Mouse (Mus musculus) thymus, postnatal 0 days (tissue): ENCODE data around the gene Tmem239. TPM values are rescaled to one million over a fixed set of nuclear protein-coding genes. Genes with fewer than 3 reads are reported as not detected.
"Not testable (repeated sequence)": the region's sequence is repeated elsewhere in the genome, so short reads cannot be mapped to it uniquely, and the experiment has no call there.

ENCODE experiments used
- DNase-seq: peaks from one replicate; pipeline ENCODE4 v3.0.0-alpha.2; 2015; ENCODE audit warnings: low spot score
- polyA plus RNA-seq: library from polyadenylated mRNA; unstranded; fragments of >200 nt; fragmentation: Nextera tagmentation; extraction: Ambion mirVana; gene quantifications from 2 replicates; pipeline ENCODE4 v1.2.1, GENCODE M21; 2015

Tmem239 gene
- polyA plus RNA-seq, result not detected in 2 replicates

DNA sequence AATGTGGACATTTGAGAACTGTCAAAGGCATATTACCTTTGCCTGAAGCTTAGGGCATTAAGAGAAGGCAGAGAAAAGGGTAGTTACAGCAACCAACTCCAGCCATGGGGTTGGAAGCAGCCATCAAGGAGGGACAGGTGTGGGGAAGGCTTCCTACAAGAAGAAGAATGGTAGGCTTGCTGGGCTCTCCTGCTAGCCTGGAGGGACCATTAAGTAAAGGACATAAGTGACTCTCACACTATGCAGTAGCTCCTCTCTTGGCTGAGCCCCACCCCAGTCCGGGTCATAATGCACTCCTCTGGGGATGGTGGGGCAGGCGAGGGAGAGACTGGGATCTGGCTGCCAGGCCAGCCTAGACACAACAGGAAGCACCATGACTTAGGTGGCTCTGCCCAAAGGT, at the start of gene Tmem239:
Tmem239 (plus strand) TSS at position 301 of the 400 bp plus-strand sequence.
- DNase-seq, result no peak

DNA sequence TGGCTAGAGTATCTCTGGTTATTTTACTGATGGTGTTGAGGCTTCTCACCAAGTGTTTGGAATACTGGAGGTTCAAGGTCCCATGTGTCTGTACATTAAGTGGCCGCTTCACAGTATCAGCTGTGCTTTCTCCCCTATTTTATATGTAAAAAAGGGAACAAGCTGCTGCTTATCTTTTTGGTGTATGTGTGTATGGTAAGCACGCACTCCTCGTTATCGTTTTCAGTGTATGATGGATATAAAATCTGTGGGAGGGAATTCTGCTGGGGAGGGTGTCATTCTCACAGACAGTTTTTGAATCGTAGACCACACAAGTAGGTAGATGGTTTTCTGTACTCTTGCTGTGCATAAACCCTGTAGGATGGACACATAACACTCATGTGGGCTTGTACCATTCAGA, 48.7 kb upstream of the Tmem239 start:
- DNase-seq, result no peak

DNA sequence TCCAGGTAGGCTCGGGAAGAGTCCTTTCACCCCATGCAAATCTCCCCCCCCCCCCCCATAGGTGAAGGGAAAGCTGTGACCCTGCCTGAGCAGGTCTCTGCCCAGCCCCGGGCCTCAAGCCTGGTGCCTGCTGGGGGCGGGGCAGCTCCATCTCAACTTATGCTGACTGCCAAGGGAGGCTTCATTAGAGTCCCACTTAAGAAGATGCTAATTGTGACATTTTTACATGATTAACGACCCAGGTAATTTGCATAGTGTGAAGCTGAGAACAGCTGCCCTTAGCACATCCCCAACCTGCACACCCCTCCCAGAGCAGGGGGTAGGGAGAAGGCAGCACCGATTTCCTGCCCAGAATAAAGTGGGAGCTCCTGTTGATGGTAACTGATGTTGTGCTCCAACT, 47.4 kb upstream of the Tmem239 start:
- DNase-seq, result no peak

DNA sequence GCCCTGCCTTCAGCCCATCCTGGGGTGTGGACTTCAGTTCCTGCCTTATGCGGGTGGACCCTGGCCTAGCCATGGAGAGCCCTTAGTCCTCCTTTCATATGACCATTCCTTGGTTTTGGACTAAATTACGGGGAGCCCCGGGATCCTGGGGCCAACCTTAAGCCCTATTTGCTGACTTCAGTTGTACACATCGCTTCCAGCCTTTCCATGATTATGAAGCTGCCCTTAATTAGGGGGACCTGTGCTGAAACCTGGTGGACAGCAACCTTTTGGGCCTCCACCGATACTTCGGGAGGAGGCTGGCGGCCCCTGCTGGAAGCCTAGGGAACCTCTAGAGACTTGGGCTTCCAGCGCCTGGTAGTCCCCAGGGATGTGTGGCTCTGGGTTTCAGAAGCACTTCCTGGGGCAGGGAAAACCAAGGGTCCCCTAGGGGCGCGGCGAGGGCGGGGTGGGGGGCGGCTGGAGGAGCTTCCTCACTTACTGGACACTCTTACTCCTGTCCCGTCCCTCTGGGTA, 43.7 kb upstream of the Tmem239 start:
- peak; percentile 23 for DNase-seq

DNA sequence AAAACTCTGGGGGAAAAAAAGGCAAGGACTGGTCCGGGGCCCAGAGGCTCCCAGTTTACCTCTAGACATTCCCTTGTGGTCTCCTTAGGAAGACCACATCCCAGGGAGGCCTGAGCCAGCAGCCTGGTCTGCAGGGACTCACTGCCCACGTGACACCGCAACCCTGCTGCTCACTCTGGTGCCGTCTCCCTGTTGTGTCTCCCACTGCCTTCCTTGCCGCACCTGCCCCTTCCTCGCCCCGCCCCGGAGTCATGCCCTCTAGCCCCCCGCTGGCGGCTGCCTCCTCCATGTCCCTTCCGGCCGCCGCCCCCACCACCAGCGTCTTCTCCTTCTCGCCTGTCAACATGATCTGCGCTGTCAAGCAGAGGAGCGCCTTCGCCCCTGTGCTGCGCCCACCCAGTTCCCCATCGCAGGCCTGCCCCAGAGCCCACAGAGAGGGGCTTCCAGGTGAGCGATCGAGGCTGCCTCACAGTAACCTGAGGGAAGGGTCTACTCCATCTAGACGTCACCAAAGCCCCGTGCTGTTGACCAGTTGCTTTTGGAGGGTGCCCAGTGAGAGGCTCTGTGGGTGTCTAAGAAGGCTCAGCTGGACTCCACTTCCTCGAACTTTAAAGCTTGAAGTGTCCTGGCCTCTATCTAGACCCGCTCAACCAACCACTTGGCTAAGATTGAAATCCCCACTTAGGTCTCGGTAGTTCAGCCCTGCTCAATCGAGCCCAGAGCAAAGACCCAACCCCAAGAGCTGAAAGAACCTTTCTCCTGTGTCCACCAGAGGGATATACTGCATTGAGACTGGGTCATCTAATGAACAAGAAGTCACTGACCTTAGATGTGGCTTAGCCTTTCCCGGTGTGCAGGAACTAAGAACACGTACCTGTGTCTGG, 40.8 kb upstream of the Tmem239 start:
- DNase-seq, result peak; percentile 14

DNA sequence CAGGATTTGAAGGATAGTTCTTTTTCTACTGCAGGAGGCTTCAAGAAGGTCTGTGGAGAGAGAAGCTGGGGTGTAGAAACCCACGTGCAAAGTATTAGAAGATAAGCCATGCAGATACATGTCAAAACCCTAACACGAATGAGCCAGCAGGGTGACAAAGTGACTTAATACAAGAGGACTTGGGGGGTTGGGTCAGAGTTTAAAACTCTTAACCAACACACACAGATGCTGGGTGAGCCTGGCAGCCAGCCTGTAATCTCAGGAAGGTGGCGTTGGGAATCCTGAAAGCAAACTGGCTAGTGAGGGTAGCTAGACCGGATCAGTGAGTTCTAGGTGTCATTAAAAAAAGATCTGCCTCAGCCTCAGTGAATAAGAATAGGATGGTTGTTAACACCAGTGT, 38.9 kb upstream of the Tmem239 start:
- no peak for DNase-seq

DNA sequence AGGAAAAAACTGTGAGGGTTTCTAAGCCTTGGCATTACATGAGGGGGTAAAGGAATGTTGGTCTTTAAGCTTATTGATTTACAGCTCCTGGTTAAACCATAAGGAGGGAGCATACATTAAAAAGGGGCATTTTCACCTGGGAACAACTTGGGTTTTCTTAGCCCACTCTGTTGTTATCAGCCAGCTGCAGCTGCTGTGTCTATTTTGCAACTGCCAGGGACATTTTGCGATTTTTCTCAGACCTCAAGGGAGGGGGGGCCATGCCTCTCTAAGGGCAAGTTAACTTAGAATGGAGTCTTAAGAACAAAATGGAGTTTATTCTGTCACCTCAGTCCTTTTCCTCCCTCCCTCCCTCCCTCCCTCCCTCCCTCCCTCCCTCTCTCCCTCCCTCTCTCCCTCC, 33.3 kb upstream of the Tmem239 start:
- DNase-seq, result not testable (repeated sequence)

DNA sequence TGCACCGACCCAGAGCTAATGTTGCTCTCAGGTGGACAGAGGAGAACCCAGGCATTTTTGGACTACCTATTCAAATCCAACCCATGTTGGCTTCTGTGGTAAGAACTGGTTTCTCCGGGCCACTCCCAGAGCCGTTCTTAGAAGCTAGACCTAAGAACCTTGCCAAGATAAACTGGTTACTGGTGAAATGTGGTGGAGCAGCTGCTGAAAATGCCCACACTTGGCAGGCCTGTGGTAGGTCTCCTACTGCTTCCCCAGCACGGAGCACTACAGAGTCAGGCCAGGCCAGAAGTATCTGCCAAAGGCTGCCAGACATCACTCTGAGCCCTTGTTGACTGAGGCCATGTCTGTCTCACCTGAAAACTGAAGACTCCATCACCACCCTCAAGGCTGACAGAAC, 31.3 kb upstream of the Tmem239 start:
- no peak for DNase-seq

DNA sequence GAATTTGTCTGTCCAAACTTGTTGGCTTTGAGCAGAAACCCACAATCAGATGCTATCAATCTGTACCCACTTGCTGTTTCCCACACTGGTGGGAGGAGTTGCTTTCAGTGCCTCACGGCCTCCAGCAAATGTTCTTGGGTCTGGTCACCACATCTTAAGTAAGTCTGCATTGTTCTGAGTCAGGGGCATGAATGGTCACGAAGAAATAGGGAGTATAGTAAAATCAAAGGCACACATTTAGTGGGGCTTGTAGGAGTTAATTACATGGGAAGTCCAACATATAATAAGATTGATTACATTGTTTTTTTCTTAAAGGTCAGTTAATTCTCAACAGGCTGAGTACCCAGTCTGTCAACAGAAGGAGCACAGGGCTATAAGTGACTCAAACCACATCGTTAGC, 23.1 kb upstream of the Tmem239 start:
- no peak for DNase-seq

DNA sequence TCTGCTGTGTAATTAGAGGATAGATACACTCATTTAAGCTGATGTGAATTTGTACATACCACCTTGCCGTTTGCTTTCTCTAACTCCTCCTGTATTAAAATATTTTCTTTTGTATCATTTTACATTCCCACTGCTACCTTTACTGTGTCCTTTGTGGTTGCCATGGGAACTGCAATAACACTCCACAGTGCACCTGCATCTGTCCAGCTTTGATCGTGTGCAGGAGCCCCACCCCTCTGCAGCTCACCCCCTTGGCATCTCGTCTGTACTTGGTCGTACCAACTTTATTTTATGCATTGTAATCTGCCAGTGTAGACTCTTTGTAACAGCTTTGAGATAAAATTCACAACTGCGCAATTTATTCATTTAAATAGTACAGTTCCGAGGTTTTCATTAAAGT, 22.4 kb upstream of the Tmem239 start:
- DNase-seq, result peak; percentile 54

DNA sequence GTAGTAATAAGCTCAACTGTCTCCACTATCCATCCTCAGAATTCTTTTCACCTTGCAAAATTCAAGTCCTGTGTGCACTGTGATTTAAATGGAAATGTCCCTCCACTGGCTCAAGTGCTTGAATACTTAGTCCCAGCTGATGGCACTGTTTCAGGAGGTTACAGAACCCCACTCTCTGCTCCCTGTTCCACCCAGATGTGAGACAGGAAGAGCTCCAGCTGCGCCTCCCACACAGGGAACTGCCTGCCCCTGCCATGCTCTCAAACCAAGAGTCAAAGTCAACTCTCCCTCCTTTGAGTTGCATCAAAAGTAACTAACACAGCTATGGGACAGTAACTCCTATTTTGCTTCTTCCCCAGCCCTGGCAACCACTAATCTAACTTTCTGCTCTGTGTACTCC, 20.1 kb upstream of the Tmem239 start:
- no peak for DNase-seq

DNA sequence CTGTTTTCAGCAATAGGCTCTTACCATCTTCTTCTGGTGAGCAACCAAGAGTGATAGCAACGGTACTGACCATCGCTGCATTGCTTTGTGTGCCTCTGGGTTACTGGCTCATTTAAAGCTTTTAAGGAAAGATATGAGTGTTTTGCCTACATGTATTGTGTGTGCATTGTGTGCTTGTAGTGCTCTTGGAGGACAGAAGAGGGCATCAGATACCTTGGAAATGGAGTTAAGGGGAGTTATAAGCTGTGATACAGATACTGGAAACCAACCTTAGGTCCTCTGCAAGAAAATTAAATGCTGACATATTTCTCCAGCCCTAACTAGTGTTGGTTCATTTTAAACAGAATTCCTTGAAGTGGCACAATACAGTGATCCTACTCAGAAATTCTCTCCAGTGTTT, 17.5 kb upstream of the Tmem239 start:
- DNase-seq, result peak; percentile 62

DNA sequence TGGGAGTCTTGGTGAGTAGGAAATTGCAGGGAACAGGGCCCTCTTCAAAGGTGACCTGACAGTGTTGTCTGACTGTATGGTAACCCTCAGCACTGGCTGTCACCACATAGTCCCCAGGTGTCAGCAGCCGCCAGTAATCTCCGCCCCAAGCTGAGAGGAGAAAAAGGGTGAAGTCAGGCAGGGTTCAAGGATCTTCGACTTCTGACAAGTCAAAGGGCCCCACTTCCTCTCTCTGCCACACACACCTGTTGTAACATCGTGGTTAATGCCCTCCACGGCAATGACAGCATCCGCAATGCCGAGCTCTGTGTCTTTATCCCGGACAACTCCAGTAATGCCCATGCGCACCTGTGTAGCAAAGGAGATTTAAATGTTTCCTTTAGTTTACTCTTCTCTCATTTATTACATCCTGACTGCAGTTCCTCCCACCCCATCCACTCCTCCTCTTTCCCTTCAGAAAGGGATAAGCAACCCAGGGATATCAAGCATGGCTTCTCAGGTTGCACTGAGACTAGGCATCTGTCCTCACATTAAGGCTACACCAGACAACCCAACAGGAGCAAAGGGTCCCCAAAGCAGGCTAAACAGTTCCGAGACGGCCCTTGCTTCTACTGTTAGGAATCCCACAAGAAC, 15.2 kb upstream of the Tmem239 start:
- peak; percentile 88 for DNase-seq

DNA sequence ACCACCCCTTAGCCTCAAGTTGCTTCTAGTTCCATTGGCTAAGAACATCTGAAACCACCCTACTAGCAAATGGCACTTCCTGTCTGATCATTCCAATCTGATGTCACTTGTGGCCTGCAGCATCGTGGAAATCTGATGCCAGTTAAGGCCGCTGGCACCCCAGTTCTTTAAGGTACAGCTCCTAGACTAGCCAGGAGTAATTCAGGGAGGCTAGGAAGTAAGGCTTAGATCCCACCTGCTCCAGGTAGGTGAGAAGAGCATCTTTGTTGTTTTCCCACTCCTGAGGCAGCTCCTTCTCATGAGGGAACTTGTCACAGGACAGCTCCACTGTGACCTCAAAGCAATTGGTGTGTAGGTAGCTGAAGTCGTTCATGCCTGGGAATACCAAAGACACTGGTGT, 13.4 kb upstream of the Tmem239 start:
- no peak for DNase-seq

DNA sequence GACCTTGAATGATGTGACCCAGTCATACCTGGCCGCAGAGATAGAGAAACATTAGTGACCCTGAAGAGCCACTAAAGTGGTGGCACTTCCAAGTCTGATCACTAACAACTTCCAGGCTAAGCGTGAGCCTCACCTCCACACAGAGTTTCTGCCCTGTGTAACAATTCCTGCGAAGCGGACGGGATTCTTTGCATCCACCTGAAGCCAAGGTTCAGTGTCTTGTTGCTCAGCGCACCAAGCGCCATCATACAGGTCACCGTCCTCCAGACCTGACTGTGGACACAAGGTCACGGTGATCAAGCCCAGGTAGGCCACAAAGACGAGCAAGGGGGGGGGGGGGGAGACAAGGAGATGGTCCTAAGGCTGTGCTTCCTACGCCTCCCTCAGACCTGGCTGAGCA, 10.6 kb upstream of the Tmem239 start:
- DNase-seq, result no peak

DNA sequence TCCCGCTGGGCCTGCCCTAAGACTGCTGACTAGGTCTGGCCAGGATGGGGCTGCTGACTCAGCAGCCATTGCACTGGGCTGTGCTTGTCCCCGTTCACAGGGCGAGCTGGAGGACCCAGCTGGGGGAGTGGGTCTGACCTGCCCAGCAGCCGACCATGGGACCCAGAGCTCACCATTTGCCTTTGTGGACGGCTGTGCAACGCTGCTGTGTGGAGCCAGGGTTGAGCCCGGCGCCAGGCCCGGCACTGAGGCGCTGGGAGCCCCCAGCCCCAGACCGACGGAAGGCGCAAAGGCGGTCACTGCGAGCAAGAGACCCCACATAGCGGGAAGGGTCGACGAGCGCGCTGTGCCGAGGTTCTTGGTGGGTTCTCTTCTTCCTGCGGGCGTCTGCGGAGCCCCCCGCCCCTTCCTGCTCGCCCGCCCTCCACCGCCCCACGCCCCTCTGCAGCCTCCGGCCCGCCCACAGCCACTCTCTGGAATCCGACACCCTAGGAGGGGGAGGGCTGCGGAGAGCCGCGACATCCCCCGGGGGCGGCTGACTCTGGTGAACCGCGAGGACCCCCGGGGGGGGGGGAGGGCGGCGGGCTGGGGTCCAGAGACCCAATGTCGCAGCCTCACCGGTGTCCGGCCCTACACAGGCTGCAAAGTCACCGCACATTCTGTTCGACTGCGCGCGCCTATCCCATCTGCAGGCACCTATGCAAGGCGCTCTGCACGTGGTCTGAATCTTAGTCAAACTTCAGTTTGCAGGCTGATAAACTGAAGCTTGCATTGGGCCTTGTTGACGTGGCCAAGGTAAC, 8.9 kb upstream of the Tmem239 start, which contains the start of gene Cpxm1:
Cpxm1 (minus strand) TSS at position 389 of the 800 bp plus-strand sequence.
- DNase-seq, result peak; percentile 35

DNA sequence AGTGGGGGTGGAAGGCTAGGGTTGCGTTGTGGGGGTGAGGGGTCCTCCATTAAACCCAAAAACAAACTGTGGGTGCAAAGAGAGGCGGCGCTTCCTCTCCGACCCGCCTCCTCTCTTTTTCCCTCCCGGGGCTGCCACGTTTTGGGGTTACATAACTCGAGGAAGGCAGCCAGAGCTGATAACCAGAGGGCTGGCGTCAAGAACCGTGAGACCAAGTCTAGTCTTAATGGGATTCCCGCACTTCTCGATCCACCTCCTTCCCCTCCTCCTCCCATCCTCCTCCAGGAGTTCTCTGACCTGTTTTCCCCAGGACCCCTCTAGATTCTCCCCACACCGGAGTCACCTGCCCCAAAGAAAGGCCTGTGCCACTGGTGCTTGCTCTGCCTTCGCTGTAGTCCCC, 8.2 kb upstream of the Tmem239 start:
- DNase-seq, result no peak

DNA sequence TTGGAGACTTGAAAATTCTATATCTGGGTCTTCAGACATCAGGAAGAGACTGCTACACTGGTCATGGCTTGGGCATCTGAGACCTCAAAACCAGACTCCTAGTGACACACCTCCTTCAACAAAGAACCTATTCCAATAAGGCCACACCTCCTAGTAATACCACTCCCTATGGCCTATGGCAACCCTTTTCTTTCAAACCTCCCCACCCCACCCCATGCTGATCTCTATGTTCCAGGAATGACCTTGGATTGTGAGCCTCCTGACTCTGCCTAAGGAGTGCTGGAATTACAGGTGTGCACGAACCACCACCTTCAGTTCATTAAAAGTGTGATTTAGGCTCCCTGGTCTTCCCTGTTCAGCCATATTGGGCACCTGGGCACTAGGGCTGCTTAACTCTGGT, 6.2 kb upstream of the Tmem239 start:
- no peak for DNase-seq

DNA sequence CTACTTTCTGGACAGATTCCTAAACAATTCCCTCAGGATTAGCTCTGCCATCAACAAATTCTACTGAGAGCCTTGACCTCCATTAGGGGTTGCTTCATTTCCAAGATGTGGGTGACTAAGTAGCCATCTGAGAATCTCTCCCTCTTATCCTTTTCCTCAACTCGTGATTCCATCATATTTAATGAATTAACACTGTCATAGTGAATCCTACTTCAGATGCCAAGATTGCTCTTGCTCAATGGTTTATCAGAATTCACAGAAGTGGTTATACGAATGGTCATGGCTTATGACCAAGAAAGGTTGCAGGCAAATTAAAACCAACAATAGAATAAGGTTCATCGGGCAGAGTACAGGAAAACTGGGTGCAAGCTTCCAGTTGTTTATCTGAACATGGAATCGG, 4.4 kb upstream of the Tmem239 start:
- DNase-seq, result no peak

DNA sequence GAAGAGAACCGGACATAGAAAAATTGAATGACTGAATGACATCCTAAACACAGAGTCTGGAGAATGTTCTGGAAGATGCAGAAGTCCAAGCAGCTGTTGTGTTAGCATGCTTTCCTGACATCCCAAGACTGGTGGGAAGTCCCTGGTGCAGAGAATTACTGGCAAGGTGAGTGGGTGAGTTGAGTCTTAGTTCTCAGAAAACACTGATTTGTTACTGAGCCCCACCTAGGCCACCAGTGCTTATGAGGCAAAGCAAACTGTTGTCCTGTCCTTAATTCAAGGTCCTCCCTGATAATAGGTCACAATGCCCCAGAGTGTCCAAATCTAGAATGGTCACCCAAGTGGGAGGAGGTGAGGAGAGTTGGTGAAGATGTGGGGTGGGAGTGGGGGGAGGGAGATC, 1.3 kb upstream of the Tmem239 start, which contains the start of the genes Gm28372 and 1700020A23Rik:
Gm28372 (plus strand) TSS at position 301 of the 400 bp plus-strand sequence.
1700020A23Rik (plus strand) TSS at position 321 of the 400 bp plus-strand sequence.
- no peak for DNase-seq

DNA sequence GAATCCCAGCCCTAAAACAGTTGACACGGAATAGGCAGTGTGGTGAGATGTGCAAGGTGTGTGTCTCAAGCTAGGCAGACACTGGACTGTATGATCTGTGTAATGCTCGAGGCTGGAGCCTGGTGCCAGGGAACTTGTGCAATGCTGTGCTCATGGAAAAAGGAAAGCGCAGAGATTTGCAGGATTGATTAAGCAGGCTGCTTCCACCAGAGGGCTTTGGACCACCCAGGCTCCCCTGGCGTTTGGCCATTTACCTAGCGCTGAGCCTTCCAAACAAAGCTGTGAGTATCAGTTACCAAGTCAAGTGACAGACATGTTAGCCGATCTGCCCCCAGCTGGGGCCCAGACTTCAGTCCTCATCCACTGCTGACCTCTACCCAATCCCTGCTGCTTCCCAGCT, 1.9 kb downstream of the Tmem239 start:
- no peak for DNase-seq
